Mouse (Mus musculus) large intestine, adult 2 months (tissue): ENCODE results near the gene Dleu7. TPM values are rescaled to one million over a fixed set of nuclear protein-coding genes. Genes with fewer than 3 reads are reported as not detected.
A peak's percentile ranks its signal among the peaks of the same experiment; 100 is the strongest.

Experiments
- DNase-seq: peaks from one replicate; pipeline ENCODE4 v3.0.0-alpha.2; 2012; ENCODE audit warnings: low read depth, low spot score
- WGBS: fragments of 180-500 bp; shearing (Covaris S2); methylation state at CpG from one replicate; pipeline ENCODE4 v1.1.7; 2018; 5-methylcytosine and 5-hydroxymethylcytosine counted together
- polyA plus RNA-seq: library from polyadenylated mRNA; depleted of rRNA; stranded (reverse); fragments of >200 nt; gene quantifications from 2 replicates; pipeline ENCODE4 v1.2.3, GENCODE M21; 2012

Dleu7 gene
- polyA plus RNA-seq, 1 experiment, result 0.42 TPM

DNA sequence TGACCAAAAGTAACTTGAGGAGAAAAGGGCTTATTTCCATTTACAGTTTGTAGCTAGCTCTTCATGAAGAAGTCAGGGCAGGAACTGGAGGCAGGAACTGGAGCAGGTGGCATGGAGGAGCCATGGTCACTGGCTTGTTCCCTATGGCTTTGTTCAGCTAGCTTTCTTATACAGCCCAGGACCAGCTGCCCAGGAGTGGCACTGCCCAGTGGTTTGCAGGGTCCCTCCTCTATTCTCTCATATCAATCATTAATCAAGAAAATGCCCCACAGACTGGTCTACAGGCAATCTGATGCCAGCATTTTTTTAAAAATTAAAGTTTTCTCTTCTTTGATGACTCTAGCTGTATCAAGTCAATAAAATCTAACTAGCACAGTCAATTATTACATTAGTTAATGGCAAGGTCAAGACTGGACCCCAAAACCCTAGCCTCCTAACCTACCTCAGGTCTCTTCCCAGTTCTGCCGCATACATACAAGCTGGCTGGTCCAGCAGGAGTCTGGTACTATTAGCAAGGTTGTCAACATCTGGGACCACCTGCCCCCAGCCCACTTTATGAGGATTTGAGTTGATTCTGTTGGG is 1.4 kb downstream of the Dleu7 start:
- 100% methylated on average over 1 of the region's 1 CpGs for WGBS
- no peak for DNase-seq

DNA sequence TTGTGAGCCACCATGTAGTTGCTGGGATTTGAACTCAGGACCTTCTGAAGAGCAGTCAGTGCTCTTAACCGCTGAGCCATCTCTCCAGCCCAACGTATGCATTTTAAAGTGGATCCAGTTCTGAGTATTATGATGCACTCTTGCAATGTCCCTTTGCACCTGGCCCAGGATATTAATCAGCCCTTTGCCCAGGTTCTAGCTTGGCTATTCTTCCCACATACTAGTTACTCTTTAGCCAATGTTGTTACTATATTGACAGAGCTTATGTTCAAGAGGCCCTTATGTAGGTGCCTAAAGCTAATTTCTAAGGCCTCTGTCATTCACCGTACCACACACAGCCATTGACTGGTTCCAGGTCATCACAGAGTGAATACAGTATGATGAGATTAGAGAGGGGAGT is 4.1 kb downstream of the Dleu7 start:
- WGBS, result 72% methylated on average over 3 of the region's 3 CpGs
- no peak for DNase-seq

DNA sequence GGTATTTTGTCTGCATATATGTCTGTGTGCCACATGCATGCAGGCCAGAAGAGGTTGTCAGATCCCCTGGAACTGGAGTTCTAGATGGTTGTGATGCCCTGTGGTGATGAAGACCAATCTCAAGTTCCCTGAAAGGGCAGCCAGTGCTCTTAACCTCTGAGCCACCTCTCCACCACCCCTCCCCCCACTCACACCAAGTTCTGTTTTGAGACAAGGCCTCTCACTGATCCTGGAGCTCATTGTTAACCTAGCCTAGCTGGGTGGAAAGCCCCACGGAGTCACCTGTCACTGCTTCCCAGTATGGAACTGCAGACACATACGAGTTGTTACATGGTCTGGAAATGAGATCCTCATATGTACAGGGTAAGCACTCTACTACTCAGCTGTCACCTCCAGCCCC is 9.9 kb downstream of the Dleu7 start:
- 79% methylated on average over 2 of the region's 2 CpGs for WGBS
- DNase-seq, result no peak

DNA sequence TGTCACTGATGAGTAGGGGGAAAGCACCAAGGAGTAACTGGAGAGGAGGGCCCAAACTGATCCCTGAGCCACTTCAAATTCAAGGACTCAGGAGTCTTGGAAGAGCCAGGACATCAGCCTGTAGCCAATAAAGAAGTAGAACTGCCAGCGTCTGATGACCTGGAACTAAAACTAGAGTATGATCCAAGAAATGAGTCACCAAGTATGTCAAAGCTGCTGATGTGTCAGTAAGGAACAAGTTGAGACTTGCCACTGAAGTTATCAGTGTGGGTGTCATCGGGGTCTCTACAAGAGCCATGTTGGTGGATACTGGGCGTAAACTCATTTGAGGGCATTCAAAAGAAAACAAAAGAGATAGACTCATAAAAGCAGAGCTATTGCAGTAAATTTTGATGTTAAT is 19.2 kb downstream of the Dleu7 start:
- WGBS, result 83% methylated on average over 3 of the region's 3 CpGs
- DNase-seq, result no peak

GRCm38 (mm10) chr14:62270698-62271396 is 22.0 kb downstream of the Dleu7 start:
- DNase-seq, result no peak
- 82% methylated on average over 12 of the region's 12 CpGs for WGBS

DNA sequence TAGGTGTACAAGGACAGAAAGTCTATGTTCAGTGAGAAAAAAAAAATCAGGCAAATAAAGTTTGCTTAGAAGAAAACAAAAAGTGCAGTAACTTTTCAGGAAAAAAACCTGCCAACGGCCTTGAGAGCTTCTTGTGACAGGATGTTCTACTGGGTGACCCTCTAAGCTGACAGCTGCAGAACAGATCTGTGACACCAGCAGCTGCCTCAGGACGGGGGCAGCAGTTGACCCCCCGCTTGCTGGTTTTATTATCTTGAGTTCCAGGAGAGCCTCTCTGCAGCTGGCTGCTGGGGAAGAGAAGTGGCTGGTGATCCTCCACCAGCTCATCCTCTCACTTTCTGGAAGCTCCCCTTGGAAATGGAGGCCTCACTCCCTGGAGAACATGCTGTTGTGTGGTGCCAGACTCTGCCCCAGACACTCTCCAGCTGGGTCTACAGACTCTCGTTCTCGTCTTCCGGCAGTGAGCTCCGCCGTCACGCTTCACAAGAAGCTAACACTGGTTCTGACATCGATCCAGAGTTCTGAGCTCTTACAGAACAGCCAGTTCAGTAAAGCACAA is 33.8 kb downstream of the Dleu7 start:
- DNase-seq, result no peak
- WGBS, result 53% methylated on average over 10 of the region's 10 CpGs

GRCm38 (mm10) chr14:62258125-62258524 is 34.7 kb downstream of the Dleu7 start:
- DNase-seq, result no peak
- WGBS, result 86% methylated on average over 6 of the region's 6 CpGs

GRCm38 (mm10) chr14:62256066-62256465 is 36.8 kb downstream of the Dleu7 start:
- WGBS, result 64% methylated on average over 5 of the region's 5 CpGs
- no peak for DNase-seq

GRCm38 (mm10) chr14:62254371-62254770 is 38.5 kb downstream of the Dleu7 start:
- no peak for DNase-seq
- whole genome bisulfite sequencing, result 32% methylated on average over 8 of the region's 8 CpGs

GRCm38 (mm10) chr14:62251999-62252398 is 40.8 kb downstream of the Dleu7 start:
- 12% methylated on average over 4 of the region's 4 CpGs for WGBS
- DNase-seq, result peak; percentile 35

GRCm38 (mm10) chr14:62250046-62250445 is 42.8 kb downstream of the Dleu7 start:
- WGBS, result 89% methylated on average over 3 of the region's 3 CpGs

GRCm38 (mm10) chr14:62249251-62249650 is 43.6 kb downstream of the Dleu7 start:
- WGBS, result 89% methylated on average over 2 of the region's 2 CpGs
- DNase-seq, result no peak

More at GRCm38 (mm10) chr14:62250046-62250445, 42.8 kb downstream of the Dleu7 start:
- no peak for DNase-seq

DNA sequence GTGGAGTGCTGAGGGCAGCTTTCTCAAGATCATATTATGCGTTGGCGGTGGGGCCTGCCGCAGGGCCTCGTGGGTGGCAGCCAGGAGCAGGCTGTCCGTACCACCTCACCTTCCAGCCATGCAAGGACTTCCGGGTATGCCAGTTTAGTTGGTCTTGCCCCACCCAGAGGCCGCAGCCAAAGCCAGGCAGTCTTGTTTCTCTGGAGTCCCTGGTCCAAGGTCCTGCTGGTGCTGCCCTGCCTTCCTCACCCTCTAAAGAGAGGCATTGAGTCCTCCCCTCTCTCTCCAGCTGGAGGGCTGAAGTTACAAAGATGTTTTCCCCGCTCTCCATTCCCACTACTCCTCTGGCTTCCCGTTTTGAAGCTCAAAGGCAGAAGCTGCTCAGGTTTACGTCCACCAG is 44.1 kb downstream of the Dleu7 start:
- WGBS, result 47% methylated on average over 10 of the region's 10 CpGs
- DNase-seq, result peak; percentile 31

GRCm38 (mm10) chr14:62248345-62248744 is 44.5 kb downstream of the Dleu7 start:
- DNase-seq, result no peak
- 88% methylated on average over 7 of the region's 7 CpGs for WGBS

GRCm38 (mm10) chr14:62245557-62245956 is 47.3 kb downstream of the Dleu7 start:
- 24% methylated on average over 4 of the region's 4 CpGs for WGBS
- no peak for DNase-seq

DNA sequence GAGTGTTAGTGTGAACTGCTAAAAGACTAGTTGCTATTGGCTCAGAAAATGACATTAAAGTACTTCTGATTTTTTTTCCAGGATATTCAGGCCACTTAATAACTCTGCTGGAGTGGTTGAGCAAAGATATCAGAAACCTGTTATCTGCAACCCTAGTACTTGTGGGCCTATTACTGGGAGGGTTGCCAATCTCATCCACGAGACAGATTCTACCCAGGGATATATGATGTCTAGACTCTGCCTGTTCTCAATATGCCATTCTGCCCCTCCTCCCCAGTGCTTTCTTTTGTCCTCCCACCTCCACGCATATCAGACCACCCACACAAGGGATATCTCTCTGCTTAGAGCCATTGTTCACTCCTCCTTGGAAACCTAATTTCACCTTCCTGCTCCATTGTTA is 49.3 kb downstream of the Dleu7 start:
- no peak for DNase-seq
- WGBS, result 70% methylated on average over 2 of the region's 2 CpGs

DNA sequence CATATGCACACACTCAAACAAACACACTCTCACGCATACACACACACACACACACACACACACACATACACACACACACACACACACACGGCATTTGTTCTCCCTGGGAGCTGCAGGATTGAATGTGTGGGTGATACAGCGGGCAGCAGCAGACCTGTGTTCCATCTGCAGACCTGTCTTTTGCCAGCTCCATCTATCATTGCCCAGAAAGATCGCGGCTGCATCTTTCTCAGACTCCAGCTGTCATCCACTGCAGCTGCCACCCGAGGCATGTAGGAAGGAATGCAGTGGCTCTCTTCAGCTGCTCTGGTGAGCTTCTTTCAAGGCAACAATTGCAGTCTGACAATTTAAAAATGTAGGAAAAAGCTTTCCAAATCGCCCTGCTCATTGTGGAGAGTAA is 56.9 kb downstream of the Dleu7 start:
- DNase-seq, result no peak
- 66% methylated on average over 7 of the region's 7 CpGs for WGBS

DNA sequence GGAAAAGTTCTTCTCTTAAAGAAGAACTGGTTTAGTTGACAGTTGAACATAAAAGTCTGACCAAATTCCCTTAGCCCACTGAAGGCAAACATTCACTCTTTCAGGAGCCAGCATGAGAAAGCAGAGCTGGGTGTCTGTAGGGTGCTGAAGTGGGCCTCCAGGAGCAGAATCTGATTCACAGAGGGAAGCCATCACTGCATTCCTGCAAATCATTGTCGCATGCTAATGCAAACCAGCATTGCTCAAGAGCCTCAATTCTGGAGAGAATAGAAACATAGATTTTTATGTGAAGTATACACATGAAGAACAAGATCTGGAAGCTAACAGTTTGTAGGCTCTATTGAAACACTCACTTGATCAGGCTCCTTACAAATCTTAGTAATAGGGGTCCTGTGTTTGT is 57.6 kb downstream of the Dleu7 start:
- 80% methylated on average over 1 of the region's 1 CpGs for WGBS

GRCm38 (mm10) chr14:62230968-62231367 is 61.9 kb downstream of the Dleu7 start:
- 56% methylated on average over 3 of the region's 3 CpGs for WGBS
- no peak for DNase-seq

More for the DNA sequence above, 57.6 kb downstream of the Dleu7 start:
- DNase-seq, result no peak

- DNase-seq, result no peak
- 82% methylated on average over 5 of the region's 5 CpGs for WGBS
Observed at GRCm38 (mm10) chr14:62227101-62227500, 65.7 kb downstream of the Dleu7 start.

DNA sequence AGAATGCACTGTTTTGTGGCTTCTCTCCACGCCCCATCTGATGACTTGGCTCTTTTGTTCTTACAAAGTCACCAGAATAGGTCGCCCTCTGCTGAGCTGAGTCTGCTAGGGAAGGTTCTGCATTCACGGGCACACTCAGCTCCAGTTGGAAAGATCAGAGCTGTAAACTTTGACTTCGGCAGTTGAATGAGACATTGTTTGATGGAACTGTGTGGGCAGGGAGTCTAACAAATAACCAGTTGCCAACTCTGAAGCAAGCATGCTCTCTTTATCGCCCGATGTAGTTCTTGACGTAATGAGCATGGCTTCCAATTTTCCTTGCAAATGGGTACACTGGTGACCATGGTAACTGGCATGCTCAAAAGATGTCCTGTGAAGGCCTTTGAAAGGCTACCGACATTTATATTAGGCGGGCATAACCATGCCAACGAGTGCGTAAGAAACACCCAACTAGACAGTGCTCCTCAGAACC is 66.2 kb downstream of the Dleu7 start:
- DNase-seq, result no peak
- 56% methylated on average over 11 of the region's 11 CpGs for WGBS
